ENCODE assay signal across 8 mouse cellular contexts in genomic region chr7:102506848-102507247, GRCm38 (mm10). TPM values are rescaled to one million over a fixed set of nuclear protein-coding genes. Genes with fewer than 3 reads are reported as not detected.
A peak's percentile ranks its signal among the peaks of the same experiment; 100 is the strongest.
DNase-seq lines count a peak whose midpoint lies in the region; ATAC-seq and TF ChIP-seq lines count a peak whose summit lies in the region.

No protein-coding gene starts in this region.

- peak; percentile 30; the same call in 1 of the 2 replicates for TF ChIP-seq CTCF in bone marrow macrophage, adult 2 months (IDR thresholded peaks at IDR 0.05; ENCODE audit: low read depth, low read length)
- peak; percentile 89 for TF ChIP-seq CTCF in embryonic fibroblast, embryonic 13.5 days (IDR thresholded peaks at IDR 0.05; ENCODE audit: borderline replicate concordance, insufficient read depth, low read length)

- peaks cover under 1% of the 10 kb centered on the region; the same call in 1 of the 2 replicates for H3K27me3 ChIP-seq in heart, embryonic 16.5 days (ENCODE audit: control insufficient read depth, insufficient read depth, low read length)
- peaks cover 10% of the 10 kb centered on the region; the same call in 1 of the 2 replicates for H3K27me3 ChIP-seq in liver, embryonic 12.5 days (replicated peaks)
- no peaks in the 10 kb centered on the region for H3K27me3 ChIP-seq in neural tube, embryonic 12.5 days (replicated peaks)
- no peaks in the 10 kb centered on the region for H3K27me3 ChIP-seq in stomach, embryonic 16.5 days (ENCODE audit: control insufficient read depth, insufficient read depth, low read length)

- 31% methylated on average over 3 of the region's 3 CpGs for WGBS in heart, embryonic 16.5 days
- WGBS in liver, embryonic 12.5 days (ENCODE audit: insufficient replicate concordance): 33% methylated on average over 3 of the region's 3 CpGs
- WGBS in neural tube, embryonic 12.5 days: 51% methylated on average over 3 of the region's 3 CpGs
- 38% methylated on average over 3 of the region's 3 CpGs for WGBS in stomach, embryonic 16.5 days

- H3K4me3 ChIP-seq in bone marrow macrophage, adult 2 months (ENCODE audit: insufficient read depth, low read length): no peak overlapping the region
- H3K4me3 ChIP-seq in embryonic fibroblast, embryonic 13.5 days (ENCODE audit: insufficient read depth, low read length): no peak overlapping the region
- no peak overlapping the region for H3K4me3 ChIP-seq in heart, embryonic 16.5 days (ENCODE audit: low read length)
- no peak overlapping the region for H3K4me3 ChIP-seq in liver, embryonic 12.5 days
- no peak overlapping the region for H3K4me3 ChIP-seq in neural tube, embryonic 12.5 days
- H3K4me3 ChIP-seq in stomach, embryonic 16.5 days (replicated peaks; ENCODE audit: low read length): no peak overlapping the region

- H3K9me3 ChIP-seq in heart, embryonic 16.5 days (replicated peaks; ENCODE audit: control insufficient read depth, low read length): no peaks in the 10 kb centered on the region
- no peaks in the 10 kb centered on the region for H3K9me3 ChIP-seq in liver, embryonic 12.5 days (replicated peaks)
- no peaks in the 10 kb centered on the region for H3K9me3 ChIP-seq in neural tube, embryonic 12.5 days
- H3K9me3 ChIP-seq in stomach, embryonic 16.5 days (replicated peaks; ENCODE audit: control insufficient read depth, low read length): no peaks in the 10 kb centered on the region

- TF ChIP-seq POLR2A in bone marrow macrophage, adult 2 months (IDR thresholded peaks at IDR 0.05; ENCODE audit: borderline replicate concordance, low read depth, low read length): no peak
- no peak for TF ChIP-seq POLR2A in embryonic fibroblast, embryonic 13.5 days (IDR thresholded peaks at IDR 0.05; ENCODE audit: low read depth, low read length)

- no peaks in the 10 kb centered on the region for H3K4me1 ChIP-seq in bone marrow macrophage, adult 2 months (ENCODE audit: control insufficient read depth, insufficient read depth, low read length)
- no peaks in the 10 kb centered on the region for H3K4me1 ChIP-seq in embryonic fibroblast, embryonic 13.5 days (ENCODE audit: control insufficient read depth, insufficient read depth, low read length)
- H3K4me1 ChIP-seq in heart, embryonic 16.5 days (ENCODE audit: control insufficient read depth, insufficient read depth, low read length): no peaks in the 10 kb centered on the region
- H3K4me1 ChIP-seq in liver, embryonic 12.5 days: no peaks in the 10 kb centered on the region
- H3K4me1 ChIP-seq in neural tube, embryonic 12.5 days: no peaks in the 10 kb centered on the region
- no peaks in the 10 kb centered on the region for H3K4me1 ChIP-seq in stomach, embryonic 16.5 days (ENCODE audit: control insufficient read depth, insufficient read depth, low read length)

- peak; percentile 66 for DNase-seq in CD4-positive helper T cell, adult 2 months (ENCODE audit: low read depth, low spot score)
- DNase-seq in kidney, postnatal 14 days: peak; percentile 78

- H3K4me2 ChIP-seq in heart, embryonic 16.5 days (ENCODE audit: low read depth, low read length): no peak overlapping the region
- no peak overlapping the region for H3K4me2 ChIP-seq in liver, embryonic 12.5 days
- no peak overlapping the region for H3K4me2 ChIP-seq in neural tube, embryonic 12.5 days (replicated peaks)
- H3K4me2 ChIP-seq in stomach, embryonic 16.5 days (ENCODE audit: low read depth, low read length): no peak overlapping the region

- peak; percentile 39; the same call in 1 of the 2 replicates for ATAC-seq in heart, embryonic 16.5 days (replicated peaks; ENCODE audit: extremely low read depth, insufficient read depth, low FRiP score)
- peak; percentile 55; the same call in 1 of the 2 replicates for ATAC-seq in liver, embryonic 12.5 days
- ATAC-seq in neural tube, embryonic 12.5 days (ENCODE audit: low FRiP score, low read depth): peak; percentile 77
- ATAC-seq in stomach, embryonic 16.5 days (ENCODE audit: insufficient read depth, low FRiP score): peak; percentile 46; the same call in 1 of the 2 replicates

- H3K9ac ChIP-seq in heart, embryonic 16.5 days (ENCODE audit: low read length): no peak overlapping the region
- H3K9ac ChIP-seq in liver, embryonic 12.5 days: no peak overlapping the region
- no peak overlapping the region for H3K9ac ChIP-seq in neural tube, embryonic 12.5 days
- H3K9ac ChIP-seq in stomach, embryonic 16.5 days (ENCODE audit: low read length): no peak overlapping the region

- no peaks in the 10 kb centered on the region for H3K36me3 ChIP-seq in heart, embryonic 16.5 days (ENCODE audit: control insufficient read depth, insufficient read depth)
- H3K36me3 ChIP-seq in liver, embryonic 12.5 days: no peaks in the 10 kb centered on the region
- no peaks in the 10 kb centered on the region for H3K36me3 ChIP-seq in neural tube, embryonic 12.5 days
- H3K36me3 ChIP-seq in stomach, embryonic 16.5 days (ENCODE audit: control insufficient read depth, insufficient read depth, low read length): no peaks in the 10 kb centered on the region

- no peak overlapping the region for H3K27ac ChIP-seq in bone marrow macrophage, adult 2 months (ENCODE audit: insufficient read depth, low read depth, low read length)
- H3K27ac ChIP-seq in embryonic fibroblast, embryonic 13.5 days (ENCODE audit: insufficient read depth, low read length): no peak overlapping the region
- H3K27ac ChIP-seq in heart, embryonic 16.5 days (ENCODE audit: low read length): no peak overlapping the region
- no peak overlapping the region for H3K27ac ChIP-seq in liver, embryonic 12.5 days
- H3K27ac ChIP-seq in neural tube, embryonic 12.5 days: no peak overlapping the region
- no peak overlapping the region for H3K27ac ChIP-seq in stomach, embryonic 16.5 days (ENCODE audit: low read length)

RNA-seq across cellular contexts. Expression of gene Olfr545, which starts 7.5 kb away (rescaled TPM):
- polyA plus RNA-seq in bone marrow macrophage, adult 2 months (2012; ENCODE audit: insufficient read depth, insufficient read length, missing spikeins): not detected in 2 replicates
- polyA plus RNA-seq in embryonic fibroblast, embryonic 13.5 days (2011; ENCODE audit: insufficient read length, low read depth, missing spikeins): not detected in 2 replicates
- not detected in 2 replicates for polyA plus RNA-seq in heart, embryonic 16.5 days (2015; fragmentation: Nextera tagmentation; extraction: Ambion mirVana)
- not detected in 2 replicates for polyA plus RNA-seq in liver, embryonic 12.5 days (2016; fragmentation: Nextera tagmentation; extraction: Ambion mirVana)
- 0.10 and 0.13 TPM in 2 replicates for polyA plus RNA-seq in neural tube, embryonic 12.5 days (2016; fragmentation: Nextera tagmentation; extraction: Ambion mirVana)
- 0.16 and 0.17 TPM in 2 replicates for polyA plus RNA-seq in stomach, embryonic 16.5 days (2015; fragmentation: Nextera tagmentation; extraction: Ambion mirVana)

RNA-seq across cellular contexts. Expression of gene Olfr544, which starts 18.7 kb away (rescaled TPM):
- polyA plus RNA-seq in bone marrow macrophage, adult 2 months (2012; ENCODE audit: insufficient read depth, insufficient read length, missing spikeins): not detected in 2 replicates
- not detected in 2 replicates for polyA plus RNA-seq in embryonic fibroblast, embryonic 13.5 days (2011; ENCODE audit: insufficient read length, low read depth, missing spikeins)
- 0.04 TPM in 1 of 2 replicates, not detected in the other for polyA plus RNA-seq in heart, embryonic 16.5 days (2015; fragmentation: Nextera tagmentation; extraction: Ambion mirVana)
- polyA plus RNA-seq in liver, embryonic 12.5 days (2016; fragmentation: Nextera tagmentation; extraction: Ambion mirVana): 0.04 and 0.19 TPM in 2 replicates
- polyA plus RNA-seq in neural tube, embryonic 12.5 days (2016; fragmentation: Nextera tagmentation; extraction: Ambion mirVana): 0.05 and 0.15 TPM in 2 replicates
- 0.04 and 0.07 TPM in 2 replicates for polyA plus RNA-seq in stomach, embryonic 16.5 days (2015; fragmentation: Nextera tagmentation; extraction: Ambion mirVana)

RNA-seq across cellular contexts. Expression of gene Olfr543, which starts 25.4 kb away (rescaled TPM):
- polyA plus RNA-seq in bone marrow macrophage, adult 2 months (2012; ENCODE audit: insufficient read depth, insufficient read length, missing spikeins): not detected in 2 replicates
- polyA plus RNA-seq in embryonic fibroblast, embryonic 13.5 days (2011; ENCODE audit: insufficient read length, low read depth, missing spikeins): not detected in 2 replicates
- 0.12 and 0.17 TPM in 2 replicates for polyA plus RNA-seq in heart, embryonic 16.5 days (2015; fragmentation: Nextera tagmentation; extraction: Ambion mirVana)
- polyA plus RNA-seq in liver, embryonic 12.5 days (2016; fragmentation: Nextera tagmentation; extraction: Ambion mirVana): 0.33 and 0.41 TPM in 2 replicates
- 0.45 and 0.46 TPM in 2 replicates for polyA plus RNA-seq in neural tube, embryonic 12.5 days (2016; fragmentation: Nextera tagmentation; extraction: Ambion mirVana)
- polyA plus RNA-seq in stomach, embryonic 16.5 days (2015; fragmentation: Nextera tagmentation; extraction: Ambion mirVana): 0.30 and 0.54 TPM in 2 replicates

RNA-seq across cellular contexts. Expression of gene Olfr547, which starts 27.7 kb away (rescaled TPM):
- not detected in 2 replicates for polyA plus RNA-seq in bone marrow macrophage, adult 2 months (2012; ENCODE audit: insufficient read depth, insufficient read length, missing spikeins)
- polyA plus RNA-seq in embryonic fibroblast, embryonic 13.5 days (2011; ENCODE audit: insufficient read length, low read depth, missing spikeins): not detected in 2 replicates
- not detected in 2 replicates for polyA plus RNA-seq in heart, embryonic 16.5 days (2015; fragmentation: Nextera tagmentation; extraction: Ambion mirVana)
- polyA plus RNA-seq in liver, embryonic 12.5 days (2016; fragmentation: Nextera tagmentation; extraction: Ambion mirVana): not detected in 2 replicates
- not detected in 2 replicates for polyA plus RNA-seq in neural tube, embryonic 12.5 days (2016; fragmentation: Nextera tagmentation; extraction: Ambion mirVana)
- polyA plus RNA-seq in stomach, embryonic 16.5 days (2015; fragmentation: Nextera tagmentation; extraction: Ambion mirVana): not detected in 2 replicates

RNA-seq across cellular contexts. Expression of gene Olfr548-ps1, which starts 33.8 kb away (rescaled TPM):
- polyA plus RNA-seq in bone marrow macrophage, adult 2 months (2012; ENCODE audit: insufficient read depth, insufficient read length, missing spikeins): not detected in 2 replicates
- polyA plus RNA-seq in embryonic fibroblast, embryonic 13.5 days (2011; ENCODE audit: insufficient read length, low read depth, missing spikeins): not detected in 2 replicates
- polyA plus RNA-seq in heart, embryonic 16.5 days (2015; fragmentation: Nextera tagmentation; extraction: Ambion mirVana): not detected in 2 replicates
- polyA plus RNA-seq in liver, embryonic 12.5 days (2016; fragmentation: Nextera tagmentation; extraction: Ambion mirVana): not detected in 2 replicates
- polyA plus RNA-seq in neural tube, embryonic 12.5 days (2016; fragmentation: Nextera tagmentation; extraction: Ambion mirVana): not detected in 2 replicates
- polyA plus RNA-seq in stomach, embryonic 16.5 days (2015; fragmentation: Nextera tagmentation; extraction: Ambion mirVana): not detected in 2 replicates
